In genomic region chr11:68853611-68854401, GRCm38 (mm10) we compare ENCODE assay signal across 8 mouse cellular contexts. TPM values are rescaled to one million over a fixed set of nuclear protein-coding genes. Genes with fewer than 3 reads are reported as not detected.
DNase-seq lines count a peak whose midpoint lies in the region; ATAC-seq and TF ChIP-seq lines count a peak whose summit lies in the region.

No protein-coding gene starts in this region.

- H3K9me3 ChIP-seq in neural tube, embryonic 11.5 days (ENCODE audit: control insufficient read depth, low read length), result no peaks in the 10 kb centered on the region
- no peaks in the 10 kb centered on the region for H3K9me3 ChIP-seq in intestine, postnatal 0 days (ENCODE audit: control insufficient read depth)

- H3K4me2 ChIP-seq in neural tube, embryonic 11.5 days (ENCODE audit: low read depth), result peak overlapping the region; percentile 63
- H3K4me2 ChIP-seq in intestine, postnatal 0 days (replicated peaks; ENCODE audit: low read depth), result peak overlapping the region; percentile 77

- no peak for DNase-seq in neural tube, embryonic 11.5 days (ENCODE audit: low spot score)
- DNase-seq in neural tube, embryonic 10.5 days (ENCODE audit: extremely low spot score, low spot score), result no peak
- peak; percentile 68 for DNase-seq in c-Kit-positive CD71-positive TER-119-negative erythroid progenitor cells, embryonic 14.5 days (ENCODE audit: low read depth)
- DNase-seq in heart, adult 11 months, result peak; percentile 99
- peak; percentile 44 for DNase-seq in lung, adult 2 months
- no peak for DNase-seq in right cerebral cortex, postnatal 14 days

- no peaks in the 10 kb centered on the region for H3K27me3 ChIP-seq in neural tube, embryonic 11.5 days (ENCODE audit: control insufficient read depth, insufficient read depth, low read length)
- no peaks in the 10 kb centered on the region for H3K27me3 ChIP-seq in intestine, postnatal 0 days (replicated peaks; ENCODE audit: control insufficient read depth, insufficient read depth, low read length)

- H3K4me1 ChIP-seq in neural tube, embryonic 11.5 days (ENCODE audit: control insufficient read depth, insufficient read depth, low read length), result peaks cover 12% of the 10 kb centered on the region
- 0 out of 2 replicates have a peak, but pooled peaks cover 2% of the 10 kb centered on the region for H3K4me1 ChIP-seq in intestine, postnatal 0 days (replicated peaks; ENCODE audit: control insufficient read depth, insufficient read depth, low read length)
- H3K4me1 ChIP-seq in lung, adult 2 months (ENCODE audit: control insufficient read depth, insufficient read depth, low read length), result peaks cover 15% of the 10 kb centered on the region

- H3K36me3 ChIP-seq in neural tube, embryonic 11.5 days (ENCODE audit: control insufficient read depth, insufficient read depth, low read length), result no peaks in the 10 kb centered on the region
- no peaks in the 10 kb centered on the region for H3K36me3 ChIP-seq in intestine, postnatal 0 days (ENCODE audit: control insufficient read depth, insufficient read depth)

- peak overlapping the region; percentile 92 for H3K4me3 ChIP-seq in neural tube, embryonic 11.5 days (ENCODE audit: low read depth, low read length)
- peak overlapping the region; percentile 99 for H3K4me3 ChIP-seq in intestine, postnatal 0 days (ENCODE audit: low read depth, low read length)
- H3K4me3 ChIP-seq in lung, adult 2 months (replicated peaks; ENCODE audit: extremely low read depth, low read depth, low read length), result peak overlapping the region; percentile 63

- TF ChIP-seq CTCF in intestine, postnatal 0 days (IDR thresholded peaks at IDR 0.05; ENCODE audit: low read depth), result peak; percentile 38
- no peak for TF ChIP-seq CTCF in lung, adult 2 months (IDR thresholded peaks at IDR 0.05; ENCODE audit: insufficient read depth, low read length)

- ATAC-seq in neural tube, embryonic 11.5 days (ENCODE audit: insufficient read depth, low FRiP score, low TSS enrichment), result no peak
- ATAC-seq in intestine, postnatal 0 days, result peak; percentile 10; the same call in 1 of the 2 replicates
- ATAC-seq in neutrophil, adult 5-6 weeks (ENCODE audit: extremely low read depth, insufficient number of reproducible peaks, low FRiP score, poor library complexity, severe bottlenecking), result peak; percentile 58; the same call in 1 of the 2 replicates

- no peak overlapping the region; the same call in 1 of the 2 replicates for H3K27ac ChIP-seq in neural tube, embryonic 11.5 days (ENCODE audit: low read depth, low read length)
- peak overlapping the region; percentile 100 for H3K27ac ChIP-seq in intestine, postnatal 0 days (ENCODE audit: low read depth, low read length)

- no peak for TF ChIP-seq POLR2A in lung, adult 2 months (IDR thresholded peaks at IDR 0.05; ENCODE audit: borderline replicate concordance, extremely low read depth, low read depth, low read length)

- 46% methylated on average over 14 of the region's 14 CpGs for WGBS in neural tube, embryonic 11.5 days
- 23% methylated on average over 14 of the region's 14 CpGs for WGBS in intestine, postnatal 0 days
- 18% methylated on average over 14 of the region's 14 CpGs for WGBS in lung, adult 2 months

- H3K9ac ChIP-seq in neural tube, embryonic 11.5 days (ENCODE audit: low read length), result peak overlapping the region; percentile 39
- peak overlapping the region; percentile 99 for H3K9ac ChIP-seq in intestine, postnatal 0 days (ENCODE audit: low read depth, low read length)

RNA-seq across cellular contexts. Expression of gene Ndel1, which starts 17.9 kb away (rescaled TPM):
- 61.6 and 62.9 TPM in 2 replicates for polyA plus RNA-seq in neural tube, embryonic 11.5 days (2014; fragmentation: Nextera tagmentation; extraction: Ambion mirVana)
- polyA plus RNA-seq in intestine, postnatal 0 days (2015; fragmentation: Nextera tagmentation; extraction: Ambion mirVana), result 63.6 and 67.6 TPM in 2 replicates
- 74.3 and 75.3 TPM in 2 replicates for polyA plus RNA-seq in lung, adult 2 months (2012; rRNA removed)
- total RNA-seq in neutrophil, adult 5-6 weeks (2017), result 179 and 227 TPM in 2 replicates

RNA-seq across cellular contexts. Expression of gene Rnf222, which starts 34.5 kb away (rescaled TPM):
- polyA plus RNA-seq in neural tube, embryonic 11.5 days (2014; fragmentation: Nextera tagmentation; extraction: Ambion mirVana), result 0.08 TPM in 1 of 2 replicates, not detected in the other
- 0.04 and 0.13 TPM in 2 replicates for polyA plus RNA-seq in intestine, postnatal 0 days (2015; fragmentation: Nextera tagmentation; extraction: Ambion mirVana)
- 0.14 and 1.4 TPM in 2 replicates for polyA plus RNA-seq in lung, adult 2 months (2012; rRNA removed)
- total RNA-seq in neutrophil, adult 5-6 weeks (2017), result not detected in 2 replicates

RNA-seq across cellular contexts. Expression of gene Rpl26, which starts 47.6 kb away (rescaled TPM):
- polyA plus RNA-seq in neural tube, embryonic 11.5 days (2014; fragmentation: Nextera tagmentation; extraction: Ambion mirVana), result 822 and 906 TPM in 2 replicates
- 623 and 626 TPM in 2 replicates for polyA plus RNA-seq in intestine, postnatal 0 days (2015; fragmentation: Nextera tagmentation; extraction: Ambion mirVana)
- polyA plus RNA-seq in lung, adult 2 months (2012; rRNA removed), result 469 and 674 TPM in 2 replicates
- total RNA-seq in neutrophil, adult 5-6 weeks (2017), result 2,315 and 2,386 TPM in 2 replicates

Comparison
In these comparisons a context has a peak if more than half of its experiments do, and no peak if none do; other contexts are left out.
1. DNase-seq: peak in c-Kit-positive CD71-positive TER-119-negative erythroid progenitor cells, embryonic 14.5 days (single experiment), heart, adult 11 months (single experiment) and lung, adult 2 months (single experiment); none in neural tube, embryonic 11.5 days (single experiment), neural tube, embryonic 10.5 days (single experiment) and right cerebral cortex, postnatal 14 days (single experiment).
2. Peak in every context shown above with its lines, with median percentiles within 50 percentile points of each other: H3K4me3 ChIP-seq.